Mouse (Mus musculus) myocyte (in vitro differentiated cells): ENCODE results near the gene Dusp12.

Experiments
- CEBPB ChIP-seq: IDR thresholded peaks from 2 replicates; pipeline ENCODE4 v1.6.1; 2011; ENCODE audit warnings: mild to moderate bottlenecking, moderate library complexity; ENCODE audit not compliant: poor library complexity, insufficient read depth, severe bottlenecking
- E2F4 ChIP-seq: IDR thresholded peaks from one replicate; pipeline ENCODE4 v1.6.1; 2011; ENCODE audit warnings: mild to moderate bottlenecking, control low read depth, moderate library complexity; ENCODE audit not compliant: insufficient read depth
- MAX ChIP-seq: IDR thresholded peaks from one replicate; pipeline ENCODE4 v1.6.1; 2011; ENCODE audit warnings: low read depth, mild to moderate bottlenecking, control low read depth
- MYOD1 ChIP-seq, 3 experiments: IDR thresholded peaks; one replicate each; pipeline ENCODE4 v1.6.1; 2011; ENCODE audit warnings: control low read depth in 2 of 3, low read depth in 2 of 3, mild to moderate bottlenecking in 2 of 3, moderate library complexity in 1 of 3; ENCODE audit not compliant: insufficient read length in 2 of 3, control insufficient read depth in 1 of 3
- MYOG ChIP-seq, 3 experiments: IDR thresholded peaks; one replicate each; pipeline ENCODE4 v1.6.1; 2011; ENCODE audit warnings: control low read depth in 2 of 3, low read depth in 2 of 3, mild to moderate bottlenecking in 2 of 3; ENCODE audit not compliant: insufficient read length in 2 of 3, control insufficient read depth in 1 of 3, insufficient read depth in 1 of 3
- POLR2A ChIP-seq: IDR thresholded peaks from one replicate; pipeline ENCODE4 v1.6.1; 2011; ENCODE audit warnings: low read depth, mild to moderate bottlenecking, control low read depth, moderate library complexity; ENCODE audit not compliant: insufficient read length
- POLR2AphosphoS2 ChIP-seq: IDR thresholded peaks from one replicate; pipeline ENCODE4 v1.6.1; 2011; ENCODE audit warnings: low read depth, control low read depth; ENCODE audit not compliant: insufficient read length
- REST ChIP-seq: IDR thresholded peaks from one replicate; pipeline ENCODE4 v1.6.1; 2011; ENCODE audit warnings: mild to moderate bottlenecking, control low read depth, moderate library complexity; ENCODE audit not compliant: insufficient read depth, insufficient read length
- TCF3 ChIP-seq: IDR thresholded peaks from one replicate; pipeline ENCODE4 v1.6.1; 2011; ENCODE audit warnings: low read depth, control low read depth; ENCODE audit not compliant: insufficient read length

GRCm38 (mm10) chr1:170845448-170846307 is 39.7 kb downstream of the Dusp12 start:
- TF ChIP-seq POLR2AphosphoS2 (no peak), POLR2A (no peak), CEBPB (peak; percentile 60; the same call in 1 of the 2 replicates), TCF3 (no peak), REST (no peak), MAX (no peak), MYOG (IDR thresholded peaks at IDR 0.05; ENCODE audit: control insufficient read depth in 1 of 3, insufficient read depth in 1 of 3, insufficient read length in 2 of 3, low read depth in 2 of 3) (no peak), MYOD1 (IDR thresholded peaks at IDR 0.05; ENCODE audit: control insufficient read depth in 1 of 3, insufficient read length in 2 of 3, low read depth in 2 of 3) (no peak), E2F4 (no peak)
